Mouse (Mus musculus) embryo, embryonic 9.5 days (tissue): ENCODE measurements at regions not wholly inside any gene's neighbourhood (a gene's known extent, or its start where the extent isn't known, plus 50 kb on each side); places are given as distances from the start of the nearest gene placed in this dataset.

Experiments
- DNase-seq: peaks from one replicate; pipeline ENCODE4 v3.0.0-alpha.2; 2017; ENCODE audit errors: extremely low spot score

- no peak for DNase-seq
Observed at GRCm38 (mm10) chr9:100404426-100404825, 82.2 kb downstream of the Il20rb start.

GRCm38 (mm10) chr9:100400366-100400765 is 86.2 kb downstream of the Il20rb start:
- peak; percentile 72 for DNase-seq

DNA sequence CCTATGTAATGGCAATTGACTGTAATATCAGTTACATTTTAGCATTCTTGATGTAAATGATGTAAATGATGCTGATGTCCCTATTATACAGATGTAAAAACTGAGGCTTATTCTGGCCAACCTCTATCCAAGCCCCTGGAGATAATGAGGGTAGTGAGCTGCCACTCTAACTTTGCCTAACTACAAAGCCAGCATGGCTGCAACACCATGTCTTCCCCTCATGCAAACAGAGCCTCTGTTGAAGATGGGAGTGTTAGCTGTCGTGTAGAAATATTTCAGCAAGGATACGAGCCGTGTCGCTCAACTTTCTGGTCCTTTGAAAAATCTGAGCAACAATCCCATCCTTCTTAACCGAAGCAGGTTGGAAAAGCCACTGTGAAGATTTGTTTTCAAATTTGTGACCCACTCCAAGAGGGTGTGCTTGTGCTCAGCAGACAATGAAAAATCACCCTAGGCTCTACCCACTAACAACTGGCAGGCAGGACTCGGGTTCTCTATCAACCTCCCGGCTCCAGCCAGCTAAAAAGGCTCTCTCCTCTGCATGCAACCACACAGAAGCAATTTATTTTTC is 90.2 kb downstream of the Il20rb start:
- DNase-seq, result no peak

DNA sequence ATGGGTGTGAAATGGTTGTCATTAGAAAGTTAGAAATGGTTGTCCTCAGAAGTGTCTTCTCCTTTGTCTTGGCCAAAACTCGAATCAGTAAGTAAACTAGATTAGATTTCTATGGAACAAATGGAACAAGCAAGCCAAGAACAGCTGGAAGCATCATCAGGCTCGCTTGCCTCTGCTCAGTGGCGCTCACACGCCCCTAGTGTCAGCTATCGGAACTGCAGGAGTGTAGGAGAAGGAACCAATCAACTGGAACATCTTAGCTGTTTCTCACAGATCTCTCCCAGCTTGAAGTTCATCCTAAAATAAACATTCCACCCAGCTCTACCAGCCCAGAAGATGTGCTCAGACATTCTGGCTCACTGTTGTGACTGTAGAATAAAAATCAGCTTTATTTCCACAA is 90.9 kb downstream of the Il20rb start:
- peak; percentile 72 for DNase-seq

DNA sequence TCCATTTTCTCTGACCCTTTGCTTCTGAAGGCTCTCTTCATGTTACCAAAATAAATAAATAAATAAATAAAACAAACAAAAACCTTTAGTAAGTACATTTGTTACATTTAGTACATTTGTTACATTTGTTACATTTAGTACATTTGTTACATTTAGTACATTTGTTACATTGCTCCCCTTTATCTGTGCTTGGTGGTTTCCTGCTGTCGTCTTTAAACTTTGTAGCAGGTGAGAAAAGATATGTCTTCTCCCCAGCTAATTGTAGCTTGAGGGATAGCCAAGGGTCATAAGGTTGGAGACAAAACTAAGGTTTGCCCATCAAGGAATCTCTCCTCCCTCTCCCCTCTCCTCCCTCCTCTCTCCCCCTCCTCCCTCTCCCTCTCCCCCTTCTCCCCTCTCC is 92.0 kb downstream of the Il20rb start:
- no peak for DNase-seq

DNA sequence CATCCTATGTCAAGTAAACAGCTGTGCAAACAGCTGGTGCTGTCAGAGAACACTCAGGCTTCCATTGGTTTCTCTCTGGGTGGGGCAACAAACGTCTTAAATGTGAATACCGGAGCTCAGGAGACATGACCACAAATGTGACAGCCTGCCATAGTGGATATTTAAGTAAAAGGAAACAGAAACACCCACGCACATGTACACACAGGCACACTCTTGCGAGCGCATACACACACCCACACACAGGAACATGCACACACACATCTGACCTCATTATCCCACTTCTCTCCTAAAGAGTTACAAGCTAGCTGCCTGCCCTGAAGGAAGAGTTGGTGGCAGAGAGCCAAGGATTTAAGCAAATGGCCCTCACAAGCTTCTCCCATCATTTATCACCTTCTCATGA is 92.4 kb downstream of the Il20rb start:
- no peak for DNase-seq

- DNase-seq, result no peak
Observed at GRCm38 (mm10) chr9:100392262-100392661, 94.3 kb downstream of the Il20rb start.

DNA sequence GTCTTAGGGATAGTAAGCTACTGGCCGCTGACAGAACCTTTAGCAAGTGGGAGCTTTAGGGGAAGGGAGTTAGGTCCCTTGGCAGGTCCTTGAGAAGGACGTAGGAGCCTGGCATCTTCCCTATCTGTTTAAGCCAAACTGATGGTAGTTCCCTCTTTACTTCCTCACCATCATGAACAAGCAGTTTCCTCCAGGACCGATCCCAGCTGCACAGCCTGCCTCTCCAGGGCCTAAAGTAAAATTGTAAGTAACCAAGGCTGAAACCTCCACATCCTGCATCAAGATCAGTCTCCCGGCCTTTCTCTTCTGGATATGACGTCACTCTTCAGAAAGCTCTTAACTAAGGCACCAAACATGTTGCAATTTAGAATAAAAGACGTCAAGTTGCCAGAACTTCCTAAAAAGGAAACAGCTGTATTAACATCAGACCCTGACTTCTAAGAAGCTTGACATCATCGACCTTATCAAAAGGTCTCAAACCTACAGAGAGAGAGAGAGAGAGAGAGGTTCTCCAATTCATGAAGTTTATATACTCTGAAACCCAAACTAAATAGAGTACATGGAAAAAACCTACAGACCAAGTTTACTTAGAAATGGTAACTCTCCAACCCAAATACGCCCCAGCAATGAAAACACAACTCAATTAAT is 94.9 kb downstream of the Il20rb start:
- DNase-seq, result no peak

DNA sequence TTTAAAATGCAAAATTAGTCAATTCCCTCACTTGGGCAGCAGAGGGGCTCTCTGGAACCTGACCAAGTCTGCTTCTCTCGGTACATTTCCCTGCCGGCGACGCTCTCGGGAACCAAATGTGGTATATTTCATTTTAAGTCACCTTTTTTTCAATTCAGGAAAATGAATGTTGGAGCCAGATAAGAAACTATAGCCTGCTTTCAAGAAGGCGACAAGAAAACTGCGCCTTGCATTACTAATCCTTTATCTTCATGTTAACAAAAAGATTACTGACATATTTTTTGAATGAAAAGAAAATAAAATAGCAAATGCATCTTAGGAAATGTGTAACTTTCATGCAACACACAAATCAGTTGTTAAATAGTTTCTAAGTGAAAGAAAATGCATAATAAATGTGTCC is 98.2 kb downstream of the Il20rb start:
- DNase-seq, result no peak

GRCm38 (mm10) chr9:100387171-100387685 is 99.4 kb downstream of the Il20rb start:
- no peak for DNase-seq

- peak; percentile 51 for DNase-seq
Observed at GRCm38 (mm10) chr9:100382492-100382891, 104.1 kb downstream of the Il20rb start.

DNA sequence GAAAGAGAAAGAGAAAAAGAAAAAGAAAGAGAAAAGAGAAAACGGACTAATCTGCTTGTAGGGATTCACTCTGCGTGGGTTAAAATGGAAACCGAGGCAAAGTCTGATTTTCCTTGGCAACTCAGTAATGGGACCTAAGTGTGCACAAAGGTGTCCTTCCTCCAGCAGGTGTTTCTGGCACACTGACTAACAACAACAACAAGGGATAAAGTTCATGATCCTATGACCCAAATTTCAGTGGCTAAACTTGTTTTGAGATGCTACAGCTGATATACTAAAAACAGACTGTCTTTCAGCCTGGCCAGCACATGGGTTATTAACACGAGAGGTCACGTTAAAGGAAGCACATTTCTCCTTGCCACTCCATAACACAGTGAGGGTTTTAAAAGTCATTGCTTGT is 116.7 kb downstream of the Il20rb start:
- DNase-seq, result no peak

DNA sequence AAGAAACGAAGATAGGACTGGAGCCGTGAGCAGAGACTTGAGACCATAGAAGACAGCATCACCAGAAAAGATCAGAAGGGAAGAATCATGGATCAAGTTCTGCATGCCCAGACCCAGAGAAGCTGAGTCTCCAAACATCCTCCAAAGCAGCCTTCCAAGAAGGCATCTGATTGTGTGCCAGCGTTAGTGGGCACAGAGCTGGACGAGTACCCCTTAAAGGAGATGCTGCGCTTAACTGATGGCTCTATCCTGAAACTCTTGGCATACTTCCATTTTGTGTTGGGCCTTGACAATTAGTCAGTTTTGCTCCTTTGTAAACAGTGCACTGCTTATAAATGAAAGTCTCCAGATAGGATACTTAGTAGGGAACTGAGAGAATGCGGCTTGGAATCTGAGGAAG is 119.8 kb downstream of the Il20rb start:
- no peak for DNase-seq

DNA sequence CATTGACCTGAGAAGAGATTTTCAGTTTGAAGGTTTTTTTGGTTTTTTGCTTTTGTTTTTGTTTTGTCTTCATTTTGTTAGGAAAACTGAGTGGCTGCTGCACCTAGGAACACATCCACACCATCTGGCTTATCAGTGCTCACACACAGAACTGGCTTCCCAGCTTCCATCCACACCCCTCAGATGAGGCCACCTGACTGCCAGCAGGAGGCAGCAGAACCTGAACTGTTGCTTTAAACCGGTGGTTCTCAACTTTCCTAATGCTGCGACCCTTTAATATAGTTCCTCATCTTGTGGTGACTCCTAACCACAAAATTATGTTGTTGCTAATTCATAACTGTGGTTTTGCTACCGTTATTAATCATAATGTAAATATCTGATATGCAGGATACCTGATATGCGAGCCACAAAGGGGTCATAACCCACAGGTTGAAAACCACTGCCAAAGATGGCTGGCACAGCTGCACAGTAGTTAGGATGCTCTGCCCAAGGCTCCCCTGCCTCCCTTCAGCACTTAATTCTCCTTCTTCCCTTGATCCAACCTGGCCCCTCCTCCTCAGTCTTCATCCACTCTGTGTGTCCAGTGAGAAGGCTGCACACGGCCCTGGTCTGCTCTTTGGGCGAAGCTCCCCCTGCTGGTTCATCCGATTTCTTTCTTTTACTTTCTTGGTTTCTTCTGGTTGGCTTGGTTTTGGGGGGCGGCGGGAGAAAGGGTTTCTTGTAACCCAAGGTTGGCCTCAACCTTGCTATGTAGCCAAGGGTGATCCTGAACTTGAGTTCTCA is 126.5 kb downstream of the Il20rb start:
- DNase-seq, result peak; percentile 47

DNA sequence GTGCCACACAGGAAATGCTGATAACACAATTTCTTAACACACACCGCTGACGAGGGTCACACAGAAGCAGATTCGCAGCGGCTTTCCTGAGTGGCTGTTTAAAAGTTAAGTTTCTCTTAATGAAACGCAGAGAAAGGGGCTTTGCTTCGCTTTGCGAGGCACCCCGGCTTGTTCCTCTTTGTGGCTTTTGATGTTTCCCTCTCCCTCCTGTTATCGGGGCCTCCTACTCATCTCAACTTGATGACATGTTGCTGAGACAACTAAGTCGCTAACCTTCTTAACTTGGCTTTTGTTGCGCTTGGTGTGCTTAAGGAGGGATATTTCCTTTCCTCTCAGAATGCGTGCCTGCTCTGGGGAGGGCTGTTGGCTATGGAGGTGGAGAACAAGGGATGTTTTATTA is 129.0 kb downstream of the Il20rb start:
- peak; percentile 7 for DNase-seq

- no peak for DNase-seq
Observed at GRCm38 (mm10) chr9:100340796-100341195, 145.8 kb downstream of the Il20rb start.

DNA sequence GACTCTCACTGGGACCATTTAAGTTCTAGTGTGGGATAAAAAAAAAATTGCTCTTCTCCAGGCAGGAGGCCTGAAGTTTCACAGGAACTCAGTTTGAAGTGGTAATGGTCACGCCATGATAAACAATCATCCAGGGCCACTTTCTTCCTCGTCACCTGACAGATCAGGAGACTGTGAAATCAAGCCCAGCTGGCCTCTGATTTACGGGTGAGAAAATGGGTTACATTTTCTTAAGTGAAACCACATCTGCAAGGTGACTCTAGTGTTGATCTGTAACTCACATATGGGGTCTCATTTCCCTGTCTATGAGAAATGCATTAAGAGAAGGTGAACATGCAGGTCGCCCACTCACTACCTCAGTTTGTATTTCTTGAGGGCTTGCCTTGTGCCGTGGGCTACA is 178.8 kb downstream of the Il20rb start:
- no peak for DNase-seq

DNA sequence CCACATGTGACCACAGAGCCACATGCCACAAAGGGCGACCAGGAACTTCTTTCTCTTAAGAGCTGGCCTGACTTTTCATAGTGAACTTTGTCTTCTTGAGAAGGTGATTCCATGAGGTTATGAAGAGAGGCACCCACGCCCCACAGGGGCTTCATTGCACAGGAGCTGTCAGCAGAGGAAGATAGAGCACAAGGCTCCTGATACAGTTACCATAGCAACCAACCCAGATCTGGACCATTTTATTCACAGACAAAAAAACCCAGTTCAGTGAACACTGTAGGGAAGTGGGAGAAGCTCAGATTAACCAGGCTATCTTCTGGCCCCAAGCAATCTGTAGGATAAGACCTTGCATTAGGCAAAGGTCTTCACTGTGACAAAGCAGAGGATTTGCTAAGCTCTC is 179.2 kb downstream of the Il20rb start:
- no peak for DNase-seq

- no peak for DNase-seq
Observed at GRCm38 (mm10) chr9:100303762-100304161, 182.8 kb downstream of the Il20rb start.

GRCm38 (mm10) chr9:100301613-100302012 is 185.0 kb downstream of the Il20rb start:
- peak; percentile 10 for DNase-seq

GRCm38 (mm10) chr9:100277361-100277760 is 209.2 kb downstream of the Il20rb start:
- no peak for DNase-seq

DNA sequence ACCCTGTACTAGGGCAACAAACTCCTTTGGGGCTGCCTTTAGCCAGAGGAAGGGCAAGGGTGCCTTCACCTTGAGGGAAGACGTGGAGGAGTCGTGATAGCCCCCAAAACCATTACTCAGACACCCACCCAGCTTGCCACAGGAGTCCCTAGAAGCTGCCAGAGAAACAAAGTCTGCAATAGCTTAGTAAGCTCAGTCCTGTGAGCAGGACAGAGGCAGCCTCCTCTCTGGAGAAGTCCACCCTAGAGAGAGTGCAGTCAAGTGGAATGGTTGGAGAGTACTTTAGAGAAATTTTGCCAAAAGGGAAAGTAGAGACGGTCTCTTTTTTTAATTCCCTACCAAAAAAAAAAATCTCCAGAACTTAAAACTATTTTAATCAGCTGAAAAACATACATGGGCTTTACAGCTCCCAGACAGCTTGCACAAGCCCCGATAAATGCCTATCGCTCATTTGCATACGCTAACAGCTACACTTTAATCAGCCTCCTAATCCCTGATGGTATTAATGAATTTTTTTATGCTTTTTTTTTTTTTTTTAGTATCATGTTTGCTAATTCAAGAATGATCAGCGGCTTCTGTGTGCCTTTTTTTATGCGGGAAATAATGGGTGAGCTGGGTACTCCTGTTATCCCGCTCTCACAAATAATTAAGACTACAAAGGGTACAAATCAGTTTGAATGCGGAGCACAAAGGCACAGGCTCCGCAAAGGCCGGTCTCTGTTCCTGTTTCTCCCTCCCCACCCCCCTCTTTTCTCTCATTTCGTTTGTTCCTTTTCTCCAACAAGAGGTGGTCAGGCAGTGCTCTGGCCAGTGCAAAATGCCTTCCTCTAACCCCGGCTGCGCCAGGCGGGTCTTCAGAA is 219.8 kb downstream of the Il20rb start:
- DNase-seq, result peak; percentile 45
